Mouse (Mus musculus) cerebellum, adult 9-11 months (tissue): ENCODE measurements around the gene Ankrd50.

Source experiments
- DNase-seq: peaks from one replicate; pipeline ENCODE4 v3.0.0; 2022

Gene Ankrd50

GRCm38 (mm10) chr3:38484191-38485106 is at the start of gene Ankrd50:
Ankrd50 (minus strand) TSS chr3:38484844.
- DNase-seq: peak; percentile 99

GRCm38 (mm10) chr3:38534245-38534644 is 49.6 kb upstream of the Ankrd50 start:
- no peak for DNase-seq

DNA sequence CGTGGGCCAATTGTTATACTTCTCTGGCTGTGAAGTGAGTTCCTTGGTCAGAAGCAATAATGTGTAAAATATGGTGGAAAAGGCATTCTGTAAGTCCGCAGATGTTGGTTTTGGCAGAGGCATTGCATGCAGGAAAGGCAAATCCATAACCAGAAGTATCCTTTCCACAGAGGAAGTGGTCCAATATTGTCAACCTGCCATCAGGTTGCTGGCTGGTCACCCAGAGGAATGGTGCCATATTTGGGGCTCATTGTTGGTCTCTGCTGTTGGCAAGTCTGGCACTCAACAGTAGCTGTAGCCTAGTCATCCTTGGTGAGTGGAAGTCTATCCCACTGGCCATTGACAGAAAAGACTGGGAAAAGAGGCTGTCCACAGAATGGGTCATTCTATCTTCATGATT is 35.8 kb upstream of the Ankrd50 start:
- DNase-seq: no peak

- DNase-seq: no peak
These were observed 35.3 kb upstream of the Ankrd50 start for GRCm38 (mm10) chr3:38519971-38520370.

DNA sequence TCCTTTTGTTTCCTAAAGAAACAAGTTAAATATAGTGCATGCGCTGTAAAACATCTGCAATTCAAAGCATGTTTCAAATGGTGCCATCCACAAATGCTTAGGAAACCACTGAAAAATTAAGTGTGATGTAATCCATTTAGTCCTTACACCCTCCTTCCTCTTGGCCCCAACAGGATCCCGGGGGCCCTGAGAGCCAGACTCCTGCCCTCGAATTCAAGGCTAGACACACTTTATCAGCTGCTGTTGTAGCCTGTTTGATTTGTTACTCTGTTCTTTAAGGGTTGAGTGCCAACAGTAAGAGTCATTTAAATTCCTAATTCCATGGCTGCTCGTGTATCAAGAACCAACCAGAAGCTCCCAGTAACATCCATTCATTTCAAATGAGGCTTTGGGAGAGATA is 19.0 kb upstream of the Ankrd50 start:
- DNase-seq: no peak

GRCm38 (mm10) chr3:38502156-38502555 is 17.5 kb upstream of the Ankrd50 start:
- DNase-seq: no peak

GRCm38 (mm10) chr3:38501739-38502138 is 17.1 kb upstream of the Ankrd50 start:
- no peak for DNase-seq

- no peak for DNase-seq
These were observed 16.7 kb upstream of the Ankrd50 start for GRCm38 (mm10) chr3:38501316-38501715.

DNA sequence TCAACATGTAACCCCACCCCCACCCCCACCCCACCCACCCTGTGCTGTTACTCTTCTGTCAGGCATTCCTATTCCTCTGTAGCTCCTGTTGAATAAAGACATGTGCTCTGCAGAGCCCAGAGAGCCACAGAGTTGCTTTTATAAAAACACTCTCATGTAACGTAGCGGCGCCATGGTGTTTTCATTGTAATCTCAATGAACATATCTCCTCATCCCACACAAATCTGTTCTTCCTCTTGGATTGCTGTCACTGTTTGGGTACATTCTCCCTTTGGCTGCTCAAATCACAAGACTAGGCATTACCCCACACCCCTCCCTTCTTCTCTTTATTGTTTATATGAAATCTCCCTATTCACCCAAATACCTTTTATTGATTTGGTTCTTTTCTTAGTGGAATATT is 13.9 kb upstream of the Ankrd50 start:
- DNase-seq: no peak

DNA sequence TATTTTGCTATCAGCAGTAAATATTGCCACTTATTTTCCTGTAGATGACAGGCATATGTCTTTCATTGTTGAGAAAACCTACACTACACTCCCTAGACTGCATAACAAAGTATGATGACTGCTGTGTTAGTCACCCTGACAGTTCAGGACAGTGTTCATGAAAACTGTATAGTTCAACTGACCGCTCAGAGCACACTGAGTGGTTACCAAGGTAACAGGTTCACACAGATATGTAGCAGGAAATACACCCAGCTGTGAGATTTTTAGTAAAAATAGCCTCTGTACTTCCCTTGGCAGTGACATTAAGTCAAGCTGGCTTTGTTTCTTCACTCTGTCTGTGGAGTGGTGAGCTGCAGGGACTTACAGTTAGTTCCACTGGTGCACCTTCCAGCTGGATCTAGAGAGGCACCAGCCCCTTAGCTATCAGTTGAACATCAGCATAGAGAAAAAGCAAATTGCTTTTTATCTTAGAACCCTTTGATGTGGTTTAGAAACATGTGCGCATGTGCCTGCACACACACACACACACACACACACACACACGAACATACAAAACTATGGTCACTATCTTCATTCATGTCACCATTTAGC is 12.2 kb upstream of the Ankrd50 start:
- no peak for DNase-seq

GRCm38 (mm10) chr3:38491702-38492101 is 7.1 kb upstream of the Ankrd50 start:
- DNase-seq: no peak

DNA sequence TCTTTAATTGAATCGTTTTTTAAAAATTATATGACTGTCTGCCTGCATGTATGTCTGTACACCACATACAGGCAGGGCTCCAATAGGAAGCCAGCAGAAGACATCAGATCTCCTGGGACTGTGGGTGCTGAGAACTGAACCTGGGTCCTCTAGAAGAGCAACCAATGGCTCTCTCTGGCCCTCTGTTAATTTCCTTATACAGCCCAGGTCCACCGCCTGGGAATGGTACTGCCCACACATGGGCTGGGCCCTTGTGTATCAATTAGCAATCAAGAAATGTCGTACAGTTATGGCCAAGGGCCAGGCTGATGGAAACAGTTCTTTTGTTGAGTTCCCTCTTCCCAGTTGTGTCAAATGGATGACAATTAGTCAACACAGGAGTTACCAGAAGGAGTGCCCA is 6.6 kb upstream of the Ankrd50 start:
- no peak for DNase-seq

GRCm38 (mm10) chr3:38490720-38491119 is 6.1 kb upstream of the Ankrd50 start:
- DNase-seq: no peak

- DNase-seq: no peak
These were observed 482 bp upstream of the Ankrd50 start for GRCm38 (mm10) chr3:38485107-38485545.

GRCm38 (mm10) chr3:38483551-38483950 is 1.1 kb downstream of the Ankrd50 start:
- DNase-seq: no peak

DNA sequence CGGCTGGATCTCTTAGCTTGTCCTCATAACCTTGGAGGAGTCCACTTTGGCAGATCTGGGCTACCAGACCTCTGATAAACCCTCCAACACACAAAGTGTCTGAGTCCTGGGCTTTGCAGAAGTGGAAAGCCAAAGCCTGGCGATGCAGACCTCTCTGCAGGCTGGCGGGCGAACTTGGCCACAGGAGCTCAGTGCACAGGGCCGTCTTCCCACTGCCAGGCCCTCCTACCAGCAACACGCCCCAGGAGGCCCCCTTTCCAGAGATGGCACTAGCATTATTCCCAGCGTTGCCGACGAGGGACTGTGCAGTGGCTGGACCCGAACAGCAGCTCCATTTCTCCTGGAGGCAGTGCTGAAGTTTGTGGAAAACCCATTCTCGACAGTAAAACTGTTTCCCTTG is 1.9 kb downstream of the Ankrd50 start:
- peak; percentile 32 for DNase-seq

GRCm38 (mm10) chr3:38481106-38481505 is 3.5 kb downstream of the Ankrd50 start:
- no peak for DNase-seq

DNA sequence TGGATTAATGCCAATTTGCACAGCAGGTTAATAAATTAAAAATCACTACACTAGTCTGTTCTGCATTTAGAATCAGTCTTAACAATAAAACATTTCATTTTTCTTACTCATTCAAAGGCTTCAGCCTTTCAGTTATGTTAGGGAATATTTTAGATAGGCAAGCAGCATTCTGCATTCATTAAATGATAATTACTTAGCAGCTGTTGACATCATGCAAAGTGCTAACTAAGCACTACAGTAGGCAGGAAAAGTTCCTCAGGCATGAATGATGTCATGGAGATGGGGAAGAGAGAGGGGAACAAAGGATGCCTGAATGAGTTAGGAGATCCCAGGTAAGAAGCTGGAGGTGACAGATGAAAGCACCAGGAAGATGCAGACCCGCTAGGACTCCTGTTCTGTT is 6.7 kb downstream of the Ankrd50 start:
- DNase-seq: no peak

GRCm38 (mm10) chr3:38475587-38475986 is 9.1 kb downstream of the Ankrd50 start:
- DNase-seq: no peak

- no peak for DNase-seq
These were observed 11.5 kb downstream of the Ankrd50 start for GRCm38 (mm10) chr3:38473138-38473537.

DNA sequence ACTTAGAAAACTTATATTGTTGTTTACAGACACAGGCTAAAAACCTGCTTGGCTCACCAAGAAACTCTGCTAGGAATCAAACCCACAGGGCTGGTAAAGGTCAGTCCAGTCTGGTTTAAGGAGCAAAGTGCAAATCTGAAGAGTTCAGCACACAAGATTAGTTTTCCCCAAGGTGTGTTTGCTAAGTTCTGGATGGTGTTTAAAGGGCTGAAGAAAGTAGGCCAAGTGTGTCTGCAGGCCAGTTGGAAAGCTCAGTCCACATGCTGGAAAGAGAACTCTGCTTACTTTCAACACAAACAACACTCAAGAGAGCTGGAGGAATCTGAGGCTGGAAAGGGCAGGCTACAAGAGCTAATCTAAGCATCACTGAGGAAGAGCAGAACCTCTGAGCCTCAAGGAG is 13.1 kb downstream of the Ankrd50 start:
- no peak for DNase-seq

DNA sequence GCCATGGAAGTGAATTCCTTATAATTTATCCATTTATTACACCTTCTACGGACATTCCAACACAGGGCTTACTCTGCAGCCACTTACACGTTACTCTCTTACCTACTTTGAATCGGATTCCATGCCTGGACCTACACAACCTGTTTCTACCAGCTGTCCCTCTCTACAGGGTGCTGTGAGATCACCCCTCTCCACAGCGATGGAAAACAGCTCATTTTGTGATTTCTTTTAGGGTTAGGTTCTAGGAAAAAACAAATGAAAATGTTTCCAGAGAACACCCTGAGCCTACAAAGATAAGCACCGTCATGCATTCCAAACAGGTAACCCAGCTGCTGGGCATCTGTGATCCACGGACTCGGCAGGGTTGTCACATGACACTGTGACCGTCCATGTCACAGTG is 16.5 kb downstream of the Ankrd50 start:
- DNase-seq: peak; percentile 76

GRCm38 (mm10) chr3:38466880-38467405 is 17.7 kb downstream of the Ankrd50 start:
- DNase-seq: no peak

- no peak for DNase-seq
These were observed 18.5 kb downstream of the Ankrd50 start for GRCm38 (mm10) chr3:38466139-38466538.
